In the genomic region with DNA sequence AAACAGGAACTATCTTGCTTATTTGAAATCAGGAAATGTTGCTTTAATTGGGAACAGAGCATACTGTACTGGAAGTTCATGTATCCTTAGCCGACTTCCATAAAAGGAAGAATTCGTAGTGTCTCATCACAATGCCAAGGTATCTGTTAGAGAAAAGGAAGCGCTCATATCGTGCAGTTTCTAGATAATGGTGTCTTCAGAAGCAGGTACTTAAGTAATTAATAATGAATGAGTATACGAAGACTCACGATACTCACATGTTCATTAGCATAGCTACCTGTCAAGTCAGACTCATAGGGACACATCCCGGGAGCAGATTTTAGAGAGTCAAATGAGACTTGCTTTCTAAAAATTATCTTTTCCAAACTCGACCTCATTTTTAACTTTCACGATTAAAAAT, we compare ENCODE assay signal across 15 mouse cellular contexts. TPM values are rescaled to one million over a fixed set of nuclear protein-coding genes. Genes with fewer than 3 reads are reported as not detected.
A peak's percentile ranks its signal among the peaks of the same experiment; 100 is the strongest.
DNase-seq lines count a peak whose midpoint lies in the region; ATAC-seq and TF ChIP-seq lines count a peak whose summit lies in the region.
"Had no signal": no experiment of that assay in that cellular context is flagged by ENCODE, and none has a peak within 500 bp of the region (broad histone marks: within the 10 kb centered on the region; RNA-seq: fewer than 3 reads in every experiment).

No protein-coding gene starts in this region.

- TF ChIP-seq POLR2A in heart, adult 2 months (IDR thresholded peaks at IDR 0.05; ENCODE audit: insufficient read depth, low read depth, low read length): no peak

- 0 out of 2 replicates have a peak overlapping the region, but pooled peaks have one; percentile 96 for H3K4me2 ChIP-seq in hindbrain, embryonic 15.5 days
- no peak overlapping the region for H3K4me2 ChIP-seq in hindbrain, postnatal 0 days (ENCODE audit: low read depth, low read length)
- H3K4me2 ChIP-seq in embryonic facial prominence, embryonic 14.5 days (ENCODE audit: low read depth, low read length): no peak overlapping the region
- 0 out of 2 replicates have a peak overlapping the region, but pooled peaks have one; percentile 1 for H3K4me2 ChIP-seq in intestine, postnatal 0 days (replicated peaks; ENCODE audit: low read depth)

- no peaks in the 10 kb centered on the region for H3K9me3 ChIP-seq in hindbrain, embryonic 15.5 days
- H3K9me3 ChIP-seq in hindbrain, postnatal 0 days (ENCODE audit: low read length): no peaks in the 10 kb centered on the region
- H3K9me3 ChIP-seq in embryonic facial prominence, embryonic 14.5 days (ENCODE audit: control insufficient read depth, low read length): no peaks in the 10 kb centered on the region
- H3K9me3 ChIP-seq in intestine, postnatal 0 days (ENCODE audit: control insufficient read depth): no peaks in the 10 kb centered on the region
- H3K9me3 ChIP-seq: neural tube, embryonic 13.5 days had no signal

- TF ChIP-seq CTCF in heart, adult 2 months (IDR thresholded peaks at IDR 0.05): no peak
- TF ChIP-seq CTCF in hindbrain, postnatal 0 days (IDR thresholded peaks at IDR 0.05; ENCODE audit: low read depth): no peak
- TF ChIP-seq CTCF in intestine, postnatal 0 days (IDR thresholded peaks at IDR 0.05; ENCODE audit: low read depth): no peak

- no peaks in the 10 kb centered on the region for H3K27me3 ChIP-seq in heart, adult 2 months (ENCODE audit: control insufficient read depth, insufficient read depth, low read length)
- peaks cover 7% of the 10 kb centered on the region; the same call in 1 of the 2 replicates for H3K27me3 ChIP-seq in hindbrain, embryonic 15.5 days
- no peaks in the 10 kb centered on the region for H3K27me3 ChIP-seq in hindbrain, postnatal 0 days (ENCODE audit: insufficient read depth, low read length)
- H3K27me3 ChIP-seq in embryonic facial prominence, embryonic 14.5 days (replicated peaks; ENCODE audit: control insufficient read depth, insufficient read depth, low read length): peaks cover 9% of the 10 kb centered on the region
- no peaks in the 10 kb centered on the region for H3K27me3 ChIP-seq in intestine, postnatal 0 days (replicated peaks; ENCODE audit: control insufficient read depth, insufficient read depth, low read length)

- no peak for TF ChIP-seq EP300 in heart, adult 2 months (IDR thresholded peaks at IDR 0.05; ENCODE audit: insufficient read depth, low read depth, low read length)

- intact Hi-C loops in heart, adult 2 months (cut with DNase I): no loop called here
- intact Hi-C loops in heart, postnatal 25 days (cut with DNase I): no loop called here

- H3K4me1 ChIP-seq in heart, adult 2 months (ENCODE audit: control insufficient read depth, insufficient read depth, low read length): no peaks in the 10 kb centered on the region; the same call in 1 of the 2 replicates
- peaks cover 13% of the 10 kb centered on the region for H3K4me1 ChIP-seq in hindbrain, embryonic 15.5 days (replicated peaks)
- H3K4me1 ChIP-seq in hindbrain, postnatal 0 days (ENCODE audit: insufficient read depth, low read length): peaks cover 10% of the 10 kb centered on the region; the same call in 1 of the 2 replicates
- H3K4me1 ChIP-seq in embryonic facial prominence, embryonic 14.5 days (ENCODE audit: control insufficient read depth, insufficient read depth, low read length): peaks cover 16% of the 10 kb centered on the region; the same call in 1 of the 2 replicates
- peaks cover 14% of the 10 kb centered on the region for H3K4me1 ChIP-seq in intestine, postnatal 0 days (replicated peaks; ENCODE audit: control insufficient read depth, insufficient read depth, low read length)

- H3K27ac ChIP-seq in heart, adult 2 months: peak overlapping the region; percentile 58
- no peak overlapping the region for H3K27ac ChIP-seq in hindbrain, embryonic 15.5 days (replicated peaks)
- no peak overlapping the region for H3K27ac ChIP-seq in hindbrain, postnatal 0 days
- 0 out of 2 replicates have a peak overlapping the region, but pooled peaks have one; percentile 2 for H3K27ac ChIP-seq in embryonic facial prominence, embryonic 14.5 days (replicated peaks; ENCODE audit: low read depth, low read length)
- peak overlapping the region; percentile 11; the same call in 1 of the 2 replicates for H3K27ac ChIP-seq in intestine, postnatal 0 days (ENCODE audit: low read depth, low read length)
- H3K27ac ChIP-seq: kidney, postnatal 0 days; neural tube, embryonic 13.5 days had no signal

- no peaks in the 10 kb centered on the region for H3K79me2 ChIP-seq in heart, adult 2 months (replicated peaks; ENCODE audit: control insufficient read depth, insufficient read depth, low read length)

- ATAC-seq in hindbrain, embryonic 15.5 days (ENCODE audit: low FRiP score, low read depth): no peak
- ATAC-seq in hindbrain, postnatal 0 days: no peak
- ATAC-seq in embryonic facial prominence, embryonic 14.5 days (ENCODE audit: low read depth): no peak
- ATAC-seq in intestine, postnatal 0 days: no peak

- no peak overlapping the region for H3K9ac ChIP-seq in heart, adult 2 months (ENCODE audit: low read depth, low read length)
- no peak overlapping the region for H3K9ac ChIP-seq in hindbrain, embryonic 15.5 days
- H3K9ac ChIP-seq in hindbrain, postnatal 0 days (replicated peaks; ENCODE audit: low read length): no peak overlapping the region
- H3K9ac ChIP-seq in embryonic facial prominence, embryonic 14.5 days (ENCODE audit: low read depth, low read length): no peak overlapping the region
- no peak overlapping the region for H3K9ac ChIP-seq in intestine, postnatal 0 days (ENCODE audit: low read depth, low read length)

- H3K4me3 ChIP-seq in heart, adult 2 months: no peak overlapping the region
- no peak overlapping the region for H3K4me3 ChIP-seq in hindbrain, embryonic 15.5 days
- no peak overlapping the region for H3K4me3 ChIP-seq in hindbrain, postnatal 0 days (ENCODE audit: low read length)
- no peak overlapping the region for H3K4me3 ChIP-seq in embryonic facial prominence, embryonic 14.5 days (ENCODE audit: low read depth, low read length)
- H3K4me3 ChIP-seq in intestine, postnatal 0 days (ENCODE audit: low read depth, low read length): no peak overlapping the region

- WGBS in heart, adult 2 months: 52% methylated on average over 9 of the region's 9 CpGs
- 78% methylated on average over 9 of the region's 9 CpGs for WGBS in hindbrain, embryonic 15.5 days
- 77% methylated on average over 9 of the region's 9 CpGs for WGBS in hindbrain, postnatal 0 days
- WGBS in embryonic facial prominence, embryonic 14.5 days: 62% methylated on average over 9 of the region's 9 CpGs
- 49% methylated on average over 9 of the region's 9 CpGs for WGBS in intestine, postnatal 0 days

- H3K36me3 ChIP-seq in heart, adult 2 months (ENCODE audit: control insufficient read depth, insufficient read depth, low read length): peaks cover 7% of the 10 kb centered on the region
- H3K36me3 ChIP-seq in hindbrain, embryonic 15.5 days: no peaks in the 10 kb centered on the region
- no peaks in the 10 kb centered on the region for H3K36me3 ChIP-seq in hindbrain, postnatal 0 days (ENCODE audit: insufficient read depth, low read length)
- no peaks in the 10 kb centered on the region for H3K36me3 ChIP-seq in embryonic facial prominence, embryonic 14.5 days (ENCODE audit: control insufficient read depth, insufficient read depth, low read length)
- peaks cover 8% of the 10 kb centered on the region for H3K36me3 ChIP-seq in intestine, postnatal 0 days (ENCODE audit: control insufficient read depth, insufficient read depth)
- H3K36me3 ChIP-seq: neural tube, embryonic 13.5 days had no signal

- DNase-seq in heart, adult 2 months: no peak
- DNase-seq in heart, postnatal 25 days (ENCODE audit: low spot score): no peak
- DNase-seq in hindbrain, postnatal 0 days (ENCODE audit: low spot score): no peak
- no peak for DNase-seq in embryonic facial prominence, embryonic 14.5 days (ENCODE audit: low spot score)
- no peak for DNase-seq in testis, postnatal 10 days (ENCODE audit: low spot score)
- DNase-seq in cerebellum, adult 11-12 months: no peak
- DNase-seq: adrenal gland, adult 2 months; cerebellum, adult 2 months; liver; thymus, postnatal 14 days had no signal

RNA-seq across cellular contexts. Expression of a gene that starts 30.6 kb away (rescaled TPM):
- total RNA-seq in heart, adult 2 months (2021): 10 to 100 TPM; 12.2 to 16.6 TPM
- polyA plus RNA-seq in heart, adult 2 months (2012; rRNA removed): 4.7 and 5.0 TPM in 2 replicates
- 10 to 100 TPM; 12.6 to 16.0 TPM for total RNA-seq in heart, postnatal 25 days (2021)
- 7.8 and 10.1 TPM in 2 replicates for polyA plus RNA-seq in hindbrain, embryonic 15.5 days (2015; fragmentation: Nextera tagmentation; extraction: Ambion mirVana)
- total RNA-seq in hindbrain, postnatal 0 days (2014; rRNA removed): 8.9 and 9.8 TPM in 2 replicates
- 8.0 and 10.2 TPM in 2 replicates for polyA plus RNA-seq in hindbrain, postnatal 0 days (2015; fragmentation: Nextera tagmentation; extraction: Ambion mirVana)
- 9.9 and 10.8 TPM in 2 replicates for polyA plus RNA-seq in embryonic facial prominence, embryonic 14.5 days (2014; fragmentation: Nextera tagmentation; extraction: Ambion mirVana)
- polyA plus RNA-seq in intestine, postnatal 0 days (2015; fragmentation: Nextera tagmentation; extraction: Ambion mirVana): 9.0 and 10.4 TPM in 2 replicates
- total RNA-seq: granulocyte monocyte progenitor cell, adult 5-6 weeks had no signal

Comparison
In these comparisons a context has a peak if more than half of its experiments do, and no peak if none do; other contexts are left out.
1. H3K4me2 ChIP-seq: peak in hindbrain, embryonic 15.5 days (single experiment) and intestine, postnatal 0 days (single experiment); none in hindbrain, postnatal 0 days (single experiment) and embryonic facial prominence, embryonic 14.5 days (single experiment).
2. H3K27ac ChIP-seq: peak in heart, adult 2 months (single experiment), embryonic facial prominence, embryonic 14.5 days (single experiment) and intestine, postnatal 0 days (single experiment); none in hindbrain, embryonic 15.5 days (single experiment) and hindbrain, postnatal 0 days (single experiment).